Mouse (Mus musculus) embryonic facial prominence, embryonic 10.5 days (tissue): ENCODE measurements at regions not wholly inside any gene's neighbourhood (a gene's known extent, or its start where the extent isn't known, plus 50 kb on each side); places are given as distances from the start of the nearest gene placed in this dataset.

ENCODE experiments used
- DNase-seq: peaks from one replicate; pipeline ENCODE4 v3.0.0-alpha.2; 2017; ENCODE audit warnings: low spot score
- H3K27ac ChIP-seq: fragments of 300-500 bp; sonication (generic); replicated peaks from 2 replicates; pipeline ENCODE4 v1.5.1; 2016; ENCODE audit warnings: mild to moderate bottlenecking
- H3K27me3 ChIP-seq: fragments of 300-500 bp; sonication (generic); replicated peaks from 2 replicates; pipeline ENCODE4 v1.6.1; 2016; ENCODE audit warnings: low read depth, mild to moderate bottlenecking; ENCODE audit not compliant: poor library complexity, severe bottlenecking
- H3K36me3 ChIP-seq: fragments of 300-500 bp; sonication (generic); replicated peaks from 2 replicates; pipeline ENCODE4 v1.6.1; 2016; ENCODE audit warnings: mild to moderate bottlenecking, moderate library complexity
- H3K4me1 ChIP-seq: fragments of 300-500 bp; sonication (generic); 2 replicates; pipeline ENCODE4 v1.6.1; 2016
- H3K4me3 ChIP-seq: fragments of 300-500 bp; sonication (generic); 2 replicates; pipeline ENCODE4 v1.5.1; 2016; ENCODE audit warnings: mild to moderate bottlenecking, moderate library complexity
- H3K9me3 ChIP-seq: fragments of 300-500 bp; sonication (generic); 2 replicates; pipeline ENCODE4 v1.6.1; 2016; ENCODE audit warnings: mild to moderate bottlenecking
- WGBS: fragments of 180-500 bp; shearing (Covaris S2); methylation state at CpG from one replicate; pipeline ENCODE4 v1.1.7; 2016; 5-methylcytosine and 5-hydroxymethylcytosine counted together

GRCm38 (mm10) chr13:26517646-26518045 is 252.3 kb downstream of the Hdgfl1 start:
- Histone ChIP-seq H3K4me1 (no peaks in the 10 kb centered on the region), H3K4me3 (no peak overlapping the region), H3K27ac (no peak overlapping the region), H3K36me3 (no peaks in the 10 kb centered on the region), H3K9me3 (no peaks in the 10 kb centered on the region), H3K27me3 (no peaks in the 10 kb centered on the region)
- no peak for DNase-seq
- 79% methylated on average over 4 of the region's 4 CpGs for WGBS

DNA sequence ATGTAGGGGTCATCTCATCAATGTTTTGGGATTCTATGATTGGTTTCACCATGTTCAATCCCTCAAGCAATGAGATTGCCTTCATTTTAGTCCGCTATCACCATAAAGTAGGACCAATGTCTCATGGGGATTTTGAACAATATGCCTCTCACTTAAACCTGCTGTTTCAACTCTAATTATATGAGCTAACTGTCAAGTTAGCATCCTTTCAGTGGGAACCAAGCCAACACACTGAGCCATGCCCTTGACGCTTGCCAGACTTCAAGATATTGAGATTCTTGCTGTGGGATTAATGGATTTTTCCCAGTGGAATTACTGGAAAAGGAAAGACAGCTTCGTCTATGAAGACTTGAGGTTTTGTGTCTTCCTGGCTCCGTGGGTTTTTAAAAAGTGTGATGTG is 259.5 kb downstream of the Hdgfl1 start:
- 86% methylated on average over 4 of the region's 4 CpGs for WGBS
- Histone ChIP-seq H3K27me3 (no peaks in the 10 kb centered on the region), H3K9me3 (no peaks in the 10 kb centered on the region), H3K4me1 (no peaks in the 10 kb centered on the region), H3K4me3 (no peak overlapping the region), H3K27ac (no peak overlapping the region), H3K36me3 (no peaks in the 10 kb centered on the region)
- no peak for DNase-seq

- Histone ChIP-seq H3K4me3 (no peak overlapping the region), H3K27me3 (no peaks in the 10 kb centered on the region), H3K27ac (no peak overlapping the region), H3K4me1 (no peaks in the 10 kb centered on the region), H3K9me3 (no peaks in the 10 kb centered on the region), H3K36me3 (no peaks in the 10 kb centered on the region)
- DNase-seq = no peak
- WGBS = 90% methylated on average over 3 of the region's 3 CpGs
These were observed 260.1 kb downstream of the Hdgfl1 start for GRCm38 (mm10) chr13:26509841-26510240.

- H3K9me3 ChIP-seq = no peaks in the 10 kb centered on the region
- H3K36me3 ChIP-seq = no peaks in the 10 kb centered on the region
- H3K4me1 ChIP-seq = no peaks in the 10 kb centered on the region
- no peak for DNase-seq
- H3K27me3 ChIP-seq = no peaks in the 10 kb centered on the region
- WGBS = 97% methylated on average over 1 of the region's 1 CpGs
- H3K27ac ChIP-seq = no peak overlapping the region
- no peak overlapping the region for H3K4me3 ChIP-seq
These were observed 266.2 kb downstream of the Hdgfl1 start for GRCm38 (mm10) chr13:26503744-26504143.

DNA sequence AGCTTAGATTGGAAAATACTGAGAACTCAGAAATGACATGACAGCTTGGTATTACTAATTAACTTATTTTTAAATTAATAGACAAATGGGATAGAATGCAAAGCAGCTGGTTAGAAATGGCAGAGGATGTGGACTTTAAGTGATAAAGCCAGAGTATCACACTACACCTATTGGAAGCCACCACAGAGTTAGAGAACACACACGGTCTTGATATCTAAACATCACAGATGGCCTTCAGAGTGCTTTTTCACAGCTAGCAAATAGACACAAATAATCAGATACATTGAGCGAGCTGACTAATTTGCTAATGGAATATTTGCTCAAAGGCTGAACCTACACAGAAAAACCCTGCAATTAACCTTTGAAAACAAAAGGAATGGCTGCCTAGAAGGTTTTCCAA is 272.9 kb downstream of the Hdgfl1 start:
- H3K9me3 ChIP-seq = no peaks in the 10 kb centered on the region
- H3K4me3 ChIP-seq = no peak overlapping the region
- DNase-seq = no peak
- no peaks in the 10 kb centered on the region for H3K27me3 ChIP-seq
- WGBS = 77% methylated on average over 2 of the region's 2 CpGs
- H3K27ac ChIP-seq = no peak overlapping the region
- H3K36me3 ChIP-seq = no peaks in the 10 kb centered on the region
- H3K4me1 ChIP-seq = no peaks in the 10 kb centered on the region

DNA sequence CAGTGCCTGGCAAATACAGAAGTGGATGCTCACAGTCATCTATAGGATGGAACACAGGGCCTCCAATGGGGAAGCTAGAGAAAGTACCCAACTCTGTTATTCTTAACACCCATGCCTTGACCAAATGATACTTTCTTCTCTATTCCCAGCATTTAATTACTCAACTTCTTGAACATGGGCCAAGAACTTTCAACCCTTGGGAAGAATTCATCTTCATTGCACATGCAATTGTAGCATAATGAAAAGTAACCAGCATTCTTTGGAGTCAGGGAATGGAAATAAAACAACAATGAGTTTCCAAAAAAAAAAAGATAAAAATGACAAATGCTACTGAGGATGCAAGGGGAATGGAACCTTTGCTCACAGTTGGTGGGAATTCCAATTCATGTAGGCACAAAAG is 274.1 kb downstream of the Hdgfl1 start:
- no peaks in the 10 kb centered on the region for H3K9me3 ChIP-seq
- no peak for DNase-seq
- no peaks in the 10 kb centered on the region for H3K4me1 ChIP-seq
- H3K27me3 ChIP-seq = no peaks in the 10 kb centered on the region
- H3K27ac ChIP-seq = no peak overlapping the region
- H3K36me3 ChIP-seq = no peaks in the 10 kb centered on the region
- H3K4me3 ChIP-seq = no peak overlapping the region

GRCm38 (mm10) chr13:26469343-26469742 is 300.6 kb downstream of the Hdgfl1 start:
- no peak for DNase-seq
- Histone ChIP-seq H3K27me3 (no peaks in the 10 kb centered on the region), H3K4me3 (no peak overlapping the region), H3K27ac (no peak overlapping the region), H3K9me3 (no peaks in the 10 kb centered on the region), H3K4me1 (no peaks in the 10 kb centered on the region), H3K36me3 (no peaks in the 10 kb centered on the region)
- WGBS = 69% methylated on average over 3 of the region's 3 CpGs

DNA sequence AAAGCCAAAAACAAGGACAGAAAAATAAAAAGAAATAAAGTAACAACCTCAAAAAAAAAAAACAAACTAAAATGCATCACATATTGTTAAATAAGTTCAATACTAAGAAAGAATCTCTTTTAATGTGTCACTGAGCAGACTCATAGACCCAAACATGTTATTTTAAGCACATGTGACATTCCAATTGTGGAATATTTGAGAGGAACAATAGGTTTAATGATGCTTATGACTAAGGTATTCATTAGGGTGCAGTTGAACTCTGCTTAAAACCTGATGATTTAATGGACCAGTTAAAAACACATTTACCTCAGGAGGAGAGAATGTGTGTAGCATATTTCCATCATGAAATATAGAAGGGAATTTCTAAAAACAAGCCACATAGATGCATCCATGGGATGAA is 302.4 kb downstream of the Hdgfl1 start:
- DNase-seq = no peak
- Histone ChIP-seq H3K9me3 (no peaks in the 10 kb centered on the region), H3K4me1 (no peaks in the 10 kb centered on the region), H3K4me3 (no peak overlapping the region), H3K36me3 (no peaks in the 10 kb centered on the region), H3K27me3 (no peaks in the 10 kb centered on the region), H3K27ac (no peak overlapping the region)

- H3K27me3 ChIP-seq = no peaks in the 10 kb centered on the region
- 58% methylated on average over 2 of the region's 2 CpGs for WGBS
- H3K27ac ChIP-seq = no peak overlapping the region
- H3K4me3 ChIP-seq = no peak overlapping the region
- no peaks in the 10 kb centered on the region for H3K4me1 ChIP-seq
- H3K9me3 ChIP-seq = no peaks in the 10 kb centered on the region
- no peaks in the 10 kb centered on the region for H3K36me3 ChIP-seq
- DNase-seq = no peak
These were observed 305.4 kb downstream of the Hdgfl1 start for GRCm38 (mm10) chr13:26464523-26464922.

GRCm38 (mm10) chr13:26464096-26464495 is 305.9 kb downstream of the Hdgfl1 start:
- no peak overlapping the region for H3K27ac ChIP-seq
- DNase-seq = no peak
- no peaks in the 10 kb centered on the region for H3K9me3 ChIP-seq
- no peaks in the 10 kb centered on the region for H3K36me3 ChIP-seq
- H3K4me1 ChIP-seq = no peaks in the 10 kb centered on the region
- H3K4me3 ChIP-seq = no peak overlapping the region
- no peaks in the 10 kb centered on the region for H3K27me3 ChIP-seq

GRCm38 (mm10) chr13:26457487-26458253 is 312.3 kb downstream of the Hdgfl1 start:
- peak; percentile 7 for DNase-seq
- H3K9me3 ChIP-seq = no peaks in the 10 kb centered on the region

DNA sequence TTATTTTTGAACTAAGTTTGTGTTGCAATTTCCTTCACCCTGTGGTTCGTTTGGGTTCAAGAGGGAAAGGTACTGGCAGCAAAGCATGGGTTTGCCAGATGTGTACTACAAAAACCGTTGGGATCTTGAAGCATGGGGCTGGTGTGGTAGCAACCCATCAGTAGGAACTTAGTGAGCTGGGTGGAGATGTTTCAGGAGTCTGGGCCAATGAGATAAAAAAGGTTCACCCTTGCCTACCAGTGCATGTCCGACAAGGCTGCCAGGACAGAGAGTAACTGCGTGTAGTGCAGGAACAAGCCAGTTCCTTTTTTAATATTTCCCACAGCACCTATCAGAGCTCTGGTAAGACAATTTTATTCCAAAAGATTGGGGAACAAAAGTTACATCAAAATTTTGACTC is 343.3 kb downstream of the Hdgfl1 start:
- H3K4me3 ChIP-seq = no peak overlapping the region
- no peak overlapping the region for H3K27ac ChIP-seq
- no peaks in the 10 kb centered on the region for H3K36me3 ChIP-seq
- no peaks in the 10 kb centered on the region for H3K4me1 ChIP-seq
- H3K9me3 ChIP-seq = no peaks in the 10 kb centered on the region
- 85% methylated on average over 4 of the region's 4 CpGs for WGBS
- no peaks in the 10 kb centered on the region for H3K27me3 ChIP-seq
- DNase-seq = no peak

More at GRCm38 (mm10) chr13:26457487-26458253, 312.3 kb downstream of the Hdgfl1 start:
- no peak overlapping the region for H3K27ac ChIP-seq
- no peak overlapping the region for H3K4me3 ChIP-seq
- H3K27me3 ChIP-seq = no peaks in the 10 kb centered on the region
- no peaks in the 10 kb centered on the region for H3K36me3 ChIP-seq
- H3K4me1 ChIP-seq = no peaks in the 10 kb centered on the region
- 79% methylated on average over 4 of the region's 4 CpGs for WGBS

DNA sequence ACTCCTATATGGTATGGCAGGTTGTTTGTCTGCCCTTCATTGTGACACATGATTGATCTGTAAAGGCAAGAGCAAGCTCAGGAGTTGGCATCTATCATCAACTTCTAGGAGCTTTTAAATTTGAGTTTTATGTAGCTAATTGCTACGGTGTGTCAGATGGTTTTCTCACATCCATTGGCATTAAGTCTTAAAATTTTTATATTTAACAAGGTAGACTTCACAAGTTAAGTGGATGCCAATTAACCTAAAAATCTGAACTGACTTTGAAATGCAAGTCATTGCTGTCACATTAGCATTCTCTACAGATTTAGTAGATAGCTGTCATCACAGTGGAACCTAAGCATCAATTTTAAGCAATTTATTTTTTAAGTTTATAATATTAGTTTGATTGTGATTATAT is 345.5 kb downstream of the Hdgfl1 start:
- DNase-seq = no peak
- Histone ChIP-seq H3K9me3 (no peaks in the 10 kb centered on the region), H3K4me1 (no peaks in the 10 kb centered on the region), H3K36me3 (no peaks in the 10 kb centered on the region), H3K27ac (no peak overlapping the region), H3K4me3 (no peak overlapping the region), H3K27me3 (no peaks in the 10 kb centered on the region)
- WGBS = 93% methylated on average over 1 of the region's 1 CpGs

GRCm38 (mm10) chr13:26405757-26406156 is 364.2 kb downstream of the Hdgfl1 start:
- DNase-seq = no peak
- H3K4me1 ChIP-seq = no peaks in the 10 kb centered on the region
- H3K36me3 ChIP-seq = no peaks in the 10 kb centered on the region
- H3K4me3 ChIP-seq = no peak overlapping the region
- H3K27ac ChIP-seq = no peak overlapping the region
- H3K27me3 ChIP-seq = no peaks in the 10 kb centered on the region
- no peaks in the 10 kb centered on the region for H3K9me3 ChIP-seq
